In genomic region chr13:37149066-37149781, GRCm38 (mm10) we compare ENCODE assay signal across 17 mouse cellular contexts.
DNase-seq lines count a peak whose midpoint lies in the region; ATAC-seq and TF ChIP-seq lines count a peak whose summit lies in the region.
"Had no signal": no experiment of that assay in that cellular context is flagged by ENCODE, and none has a peak within 500 bp of the region (broad histone marks: within the 10 kb centered on the region; RNA-seq: fewer than 3 reads in every experiment).

No protein-coding gene starts in this region.

- DNase-seq in gastrocnemius, adult 2 months: no peak
- DNase-seq in gastrocnemius, postnatal 36 days: no peak
- DNase-seq in hindbrain, embryonic 10.5 days (ENCODE audit: low spot score): no peak
- DNase-seq in frontal cortex, postnatal 25 days (ENCODE audit: low spot score in 2 of 2): no peak
- no peak for DNase-seq in thymus, postnatal 36 days
- DNase-seq: cerebellum, adult 8-10 months; liver, embryonic 13.5 days; right cerebral cortex, postnatal 14 days had no signal

- TF ChIP-seq CTCF in gastrocnemius, adult 2 months (IDR thresholded peaks at IDR 0.05): no peak

- ATAC-seq in midbrain, embryonic 16.5 days: peak; percentile 58; the same call in 1 of the 2 replicates
- ATAC-seq: intestine, postnatal 0 days had no signal

- H3K9ac ChIP-seq in midbrain, embryonic 16.5 days (ENCODE audit: low read depth, low read length): no peak overlapping the region
- H3K9ac ChIP-seq: forebrain, embryonic 12.5 days; heart, embryonic 15.5 days; liver, embryonic 13.5 days; lung, embryonic 15.5 days had no signal

- H3K4me1 ChIP-seq in hindbrain, embryonic 10.5 days (replicated peaks): peaks cover 10% of the 10 kb centered on the region
- no peaks in the 10 kb centered on the region for H3K4me1 ChIP-seq in midbrain, embryonic 16.5 days (ENCODE audit: control insufficient read depth, insufficient read depth, low read length)
- H3K4me1 ChIP-seq: heart, embryonic 15.5 days; liver, embryonic 13.5 days; lung, embryonic 15.5 days had no signal

- H3K27ac ChIP-seq in gastrocnemius, adult 2 months: peak overlapping the region; percentile 43
- H3K27ac ChIP-seq in hindbrain, embryonic 10.5 days: peak overlapping the region; percentile 14; the same call in 1 of the 2 replicates
- peak overlapping the region; percentile 58 for H3K27ac ChIP-seq in macrophage
- H3K27ac ChIP-seq in midbrain, embryonic 16.5 days (ENCODE audit: low read length): no peak overlapping the region
- H3K27ac ChIP-seq: forebrain, embryonic 12.5 days; heart, embryonic 15.5 days; kidney, postnatal 0 days; layer of hippocampus, adult 2 months; liver, embryonic 13.5 days; lung, embryonic 15.5 days had no signal

- no peaks in the 10 kb centered on the region for H3K79me2 ChIP-seq in macrophage (ENCODE audit: inconsistent target)

- H3K9me3 ChIP-seq in hindbrain, embryonic 10.5 days: no peaks in the 10 kb centered on the region
- H3K9me3 ChIP-seq in midbrain, embryonic 16.5 days (replicated peaks; ENCODE audit: control insufficient read depth, low read length, poor library complexity, severe bottlenecking): no peaks in the 10 kb centered on the region
- H3K9me3 ChIP-seq: forebrain, embryonic 12.5 days; heart, embryonic 15.5 days; liver, embryonic 13.5 days; lung, embryonic 15.5 days had no signal

- H3K36me3 ChIP-seq in hindbrain, embryonic 10.5 days: no peaks in the 10 kb centered on the region
- no peaks in the 10 kb centered on the region for H3K36me3 ChIP-seq in macrophage (ENCODE audit: inconsistent target)
- H3K36me3 ChIP-seq in midbrain, embryonic 16.5 days (ENCODE audit: control insufficient read depth, insufficient read depth, low read length): no peaks in the 10 kb centered on the region
- H3K36me3 ChIP-seq: forebrain, embryonic 12.5 days; heart, embryonic 15.5 days; liver, embryonic 13.5 days; lung, embryonic 15.5 days had no signal

- intact Hi-C loops in gastrocnemius, adult 2 months (cut with DNase I): no loop called here
- intact Hi-C loops in gastrocnemius, postnatal 36 days (cut with DNase I): no loop called here

- no peaks in the 10 kb centered on the region for H3K27me3 ChIP-seq in hindbrain, embryonic 10.5 days (ENCODE audit: insufficient read depth, poor library complexity, severe bottlenecking)
- no peaks in the 10 kb centered on the region for H3K27me3 ChIP-seq in midbrain, embryonic 16.5 days (ENCODE audit: control insufficient read depth, insufficient read depth, low read depth, low read length)
- H3K27me3 ChIP-seq: forebrain, embryonic 12.5 days; heart, embryonic 15.5 days; liver, embryonic 13.5 days; lung, embryonic 15.5 days had no signal

- 70% methylated on average over 3 of the region's 3 CpGs for WGBS in hindbrain, embryonic 10.5 days
- WGBS in macrophage (ENCODE audit: missing documents): 94% methylated on average over 3 of the region's 3 CpGs
- WGBS in midbrain, embryonic 16.5 days: 48% methylated on average over 3 of the region's 3 CpGs

- no peak overlapping the region for H3K4me2 ChIP-seq in midbrain, embryonic 16.5 days (ENCODE audit: low read length)
- H3K4me2 ChIP-seq: forebrain, embryonic 12.5 days; heart, embryonic 15.5 days; liver, embryonic 13.5 days; lung, embryonic 15.5 days had no signal

- no peak overlapping the region for H3K4me3 ChIP-seq in gastrocnemius, adult 2 months
- no peak overlapping the region for H3K4me3 ChIP-seq in hindbrain, embryonic 10.5 days
- no peak overlapping the region for H3K4me3 ChIP-seq in macrophage (ENCODE audit: inconsistent target)
- no peak overlapping the region for H3K4me3 ChIP-seq in midbrain, embryonic 16.5 days (ENCODE audit: low read depth, low read length)
- H3K4me3 ChIP-seq: forebrain, embryonic 12.5 days; heart, embryonic 15.5 days; layer of hippocampus, adult 2 months; liver, embryonic 13.5 days; lung, embryonic 15.5 days; myocyte had no signal
